ENCODE assay signal across 11 mouse cellular contexts in genomic region chr9:55543336-55543702, GRCm38 (mm10). TPM values are rescaled to one million over a fixed set of nuclear protein-coding genes. Genes with fewer than 3 reads are reported as not detected.
DNase-seq lines count a peak whose midpoint lies in the region; ATAC-seq lines count a peak whose summit lies in the region.
"Had no signal": no experiment of that assay in that cellular context is flagged by ENCODE, and none has a peak within 500 bp of the region (broad histone marks: within the 10 kb centered on the region; RNA-seq: fewer than 3 reads in every experiment).

No protein-coding gene starts in this region.

- no peaks in the 10 kb centered on the region; the same call in 1 of the 2 replicates for H3K9me3 ChIP-seq in heart, embryonic 12.5 days (replicated peaks)
- no peaks in the 10 kb centered on the region for H3K9me3 ChIP-seq in neural tube, embryonic 11.5 days (ENCODE audit: control insufficient read depth, low read length)
- no peaks in the 10 kb centered on the region for H3K9me3 ChIP-seq in stomach, embryonic 14.5 days (ENCODE audit: control insufficient read depth, low read depth, low read length)
- H3K9me3 ChIP-seq: midbrain, embryonic 13.5 days had no signal

- 8% methylated on average over 8 of the region's 8 CpGs for WGBS in heart, embryonic 12.5 days
- WGBS in neural tube, embryonic 11.5 days = 1% methylated on average over 8 of the region's 8 CpGs
- WGBS in stomach, embryonic 14.5 days = 35% methylated on average over 8 of the region's 8 CpGs

- H3K36me3 ChIP-seq in heart, embryonic 12.5 days = no peaks in the 10 kb centered on the region
- H3K36me3 ChIP-seq in neural tube, embryonic 11.5 days (ENCODE audit: control insufficient read depth, insufficient read depth, low read length) = no peaks in the 10 kb centered on the region
- no peaks in the 10 kb centered on the region for H3K36me3 ChIP-seq in stomach, embryonic 14.5 days (ENCODE audit: control insufficient read depth, insufficient read depth, low read length)
- H3K36me3 ChIP-seq: midbrain, embryonic 13.5 days had no signal

- H3K9ac ChIP-seq in heart, embryonic 12.5 days = no peak overlapping the region
- H3K9ac ChIP-seq in neural tube, embryonic 11.5 days (ENCODE audit: low read length) = peak overlapping the region; percentile 5; the same call in 1 of the 2 replicates
- H3K9ac ChIP-seq in stomach, embryonic 14.5 days (replicated peaks; ENCODE audit: low read depth, low read length) = peak overlapping the region; percentile 55

- peaks cover 78% of the 10 kb centered on the region for H3K27me3 ChIP-seq in heart, embryonic 12.5 days (replicated peaks)
- H3K27me3 ChIP-seq in neural tube, embryonic 11.5 days (ENCODE audit: control insufficient read depth, insufficient read depth, low read length) = peaks cover 91% of the 10 kb centered on the region
- peaks cover 16% of the 10 kb centered on the region; the same call in 1 of the 2 replicates for H3K27me3 ChIP-seq in stomach, embryonic 14.5 days (ENCODE audit: control insufficient read depth, insufficient read depth, low read length)

- peaks cover 44% of the 10 kb centered on the region for H3K4me1 ChIP-seq in heart, embryonic 12.5 days (replicated peaks)
- peaks cover 9% of the 10 kb centered on the region for H3K4me1 ChIP-seq in neural tube, embryonic 11.5 days (ENCODE audit: control insufficient read depth, insufficient read depth, low read length)
- peaks cover 23% of the 10 kb centered on the region for H3K4me1 ChIP-seq in stomach, embryonic 14.5 days (ENCODE audit: control insufficient read depth, insufficient read depth, low read length)

- H3K4me2 ChIP-seq in heart, embryonic 12.5 days = peak overlapping the region; percentile 64
- peak overlapping the region; percentile 19; the same call in 1 of the 2 replicates for H3K4me2 ChIP-seq in neural tube, embryonic 11.5 days (ENCODE audit: low read depth)
- peak overlapping the region; percentile 80 for H3K4me2 ChIP-seq in stomach, embryonic 14.5 days (replicated peaks; ENCODE audit: low read depth, low read length)

- no peak overlapping the region for H3K27ac ChIP-seq in heart, embryonic 12.5 days (ENCODE audit: poor library complexity, severe bottlenecking)
- no peak overlapping the region for H3K27ac ChIP-seq in neural tube, embryonic 11.5 days (ENCODE audit: low read depth, low read length)
- H3K27ac ChIP-seq in stomach, embryonic 14.5 days (ENCODE audit: low read length) = no peak overlapping the region
- H3K27ac ChIP-seq: midbrain, embryonic 13.5 days had no signal

- no peak overlapping the region for H3K4me3 ChIP-seq in heart, embryonic 12.5 days
- H3K4me3 ChIP-seq in neural tube, embryonic 11.5 days (ENCODE audit: low read depth, low read length) = peak overlapping the region; percentile 32
- H3K4me3 ChIP-seq in stomach, embryonic 14.5 days (ENCODE audit: low read depth, low read length) = peak overlapping the region; percentile 49

- ATAC-seq in heart, embryonic 12.5 days (ENCODE audit: insufficient number of reproducible peaks, low FRiP score) = no peak
- no peak for ATAC-seq in neural tube, embryonic 11.5 days (ENCODE audit: insufficient read depth, low FRiP score, low TSS enrichment)
- ATAC-seq in stomach, embryonic 14.5 days (ENCODE audit: insufficient number of reproducible peaks, insufficient read depth, low FRiP score, low read depth) = no peak
- ATAC-seq in megakaryocyte-erythroid progenitor cell, adult 5-6 weeks (replicated peaks; ENCODE audit: low FRiP score, low TSS enrichment, poor library complexity, severe bottlenecking) = no peak
- ATAC-seq: activated CD4-positive, CD25-positive, alpha-beta regulatory T cell, adult 4 months; midbrain, embryonic 13.5 days had no signal

- no peak for DNase-seq in heart, adult 8-10 months (ENCODE audit: low spot score)
- DNase-seq in neural tube, embryonic 11.5 days (ENCODE audit: low spot score) = no peak
- no peak for DNase-seq in neural tube, embryonic 10.5 days (ENCODE audit: extremely low spot score, low spot score)
- DNase-seq in induced T-regulatory cell, adult 2 months (ENCODE audit: low read depth) = peak; percentile 53
- DNase-seq in left cerebral cortex, adult 11 months (ENCODE audit: low spot score) = no peak

RNA-seq across cellular contexts. Expression of gene Isl2, which starts 4.8 kb away (rescaled TPM):
- polyA plus RNA-seq in heart, embryonic 12.5 days (2016; fragmentation: Nextera tagmentation; extraction: Ambion mirVana) = 0.59 and 1.0 TPM in 2 replicates
- not detected for total RNA-seq in heart, adult 8-10 months (2022)
- 36.7 and 52.8 TPM in 2 replicates for polyA plus RNA-seq in neural tube, embryonic 11.5 days (2014; fragmentation: Nextera tagmentation; extraction: Ambion mirVana)
- 7.7 and 9.3 TPM in 2 replicates for polyA plus RNA-seq in stomach, embryonic 14.5 days (2014; fragmentation: Nextera tagmentation; extraction: Ambion mirVana)
- not detected in 2 replicates for total RNA-seq in megakaryocyte-erythroid progenitor cell, adult 5-6 weeks (2014; fragmentation: Nextera tagmentation)
- not detected in 2 replicates for total RNA-seq in megakaryocyte-erythroid progenitor cell, adult 5-6 weeks (2017)
- total RNA-seq: layer of hippocampus, postnatal 14 days had no signal
- polyA plus RNA-seq: activated CD4-positive, CD25-positive, alpha-beta regulatory T cell, adult 4 months had no signal

RNA-seq across cellular contexts. Expression of gene Etfa, which starts 31.3 kb away (rescaled TPM):
- 318 and 327 TPM in 2 replicates for polyA plus RNA-seq in heart, embryonic 12.5 days (2016; fragmentation: Nextera tagmentation; extraction: Ambion mirVana)
- 1,000 to 10,000 TPM in 2 of 4 experiments, 100 to 1,000 TPM in 2; 853 to 1,095 (median 1,008) TPM for total RNA-seq in heart, adult 8-10 months (2022)
- polyA plus RNA-seq in neural tube, embryonic 11.5 days (2014; fragmentation: Nextera tagmentation; extraction: Ambion mirVana) = 122 and 138 TPM in 2 replicates
- polyA plus RNA-seq in stomach, embryonic 14.5 days (2014; fragmentation: Nextera tagmentation; extraction: Ambion mirVana) = 224 and 233 TPM in 2 replicates
- total RNA-seq in megakaryocyte-erythroid progenitor cell, adult 5-6 weeks (2014; fragmentation: Nextera tagmentation) = 115 and 121 TPM in 2 replicates
- total RNA-seq in megakaryocyte-erythroid progenitor cell, adult 5-6 weeks (2017) = 72.0 and 72.8 TPM in 2 replicates

Comparison
In these comparisons a context has a peak if more than half of its experiments do, and no peak if none do; other contexts are left out.
1. H3K4me2 ChIP-seq: peak in every context shown above with its lines; median percentile 80 in stomach, embryonic 14.5 days; 64 in heart, embryonic 12.5 days; 19 in neural tube, embryonic 11.5 days.